Mouse (Mus musculus): ENCODE measurements at regions not wholly inside any gene's neighbourhood (a gene's known extent, or its start where the extent isn't known, plus 50 kb on each side); places are given as distances from the start of the nearest gene placed in this dataset.

DNA sequence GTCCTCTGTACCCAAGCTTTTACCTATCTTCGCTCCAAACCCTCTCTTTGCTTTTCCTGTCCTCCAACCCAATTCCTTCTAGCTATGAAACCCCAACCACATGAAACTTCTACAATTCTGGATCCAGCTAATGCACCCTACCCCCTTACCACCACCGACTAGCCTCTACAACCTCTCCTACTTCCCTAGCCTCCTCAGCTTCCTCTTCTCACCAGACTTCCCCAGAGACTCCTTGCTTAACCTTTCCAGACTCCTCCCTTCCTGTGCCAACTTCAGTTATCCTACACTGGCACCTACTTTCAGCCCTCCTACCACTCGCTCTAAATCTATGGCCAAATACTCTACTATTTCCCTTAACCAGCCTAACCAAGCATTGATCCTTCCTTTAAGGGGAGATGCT lies 118.7 kb upstream of the Hgf start:
- no peak for TF ChIP-seq TAL1 (IDR thresholded peaks at IDR 0.05; ENCODE audit: low read length)
- TF ChIP-seq GATA1 (IDR thresholded peaks at IDR 0.05; ENCODE audit: low read length), result no peak
